Mouse (Mus musculus): Measurements from ENCODE around the gene Agxt.

DNA sequence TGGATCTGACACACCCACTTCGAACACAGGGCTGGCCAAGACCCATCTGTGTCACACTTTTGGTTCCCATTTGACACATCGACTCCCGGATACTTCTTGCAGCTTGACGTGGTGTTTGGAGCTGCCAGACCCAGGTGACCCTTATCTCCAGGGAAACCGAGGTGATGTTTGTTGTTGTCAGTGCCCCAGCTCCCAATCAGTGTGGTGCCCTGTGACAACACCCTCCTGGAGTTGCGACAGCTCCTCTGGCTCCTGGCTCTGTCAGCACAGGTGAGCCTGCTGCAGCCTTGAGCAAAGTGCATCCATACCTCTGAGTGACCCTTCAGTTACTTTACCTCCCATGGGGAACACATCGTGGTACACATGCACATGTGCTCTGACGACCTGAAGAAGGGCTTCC lies 2.4 kb upstream of the Agxt start:
- TF ChIP-seq CTCF (IDR thresholded peaks at IDR 0.05; ENCODE audit: low read depth) (no peak), EP300 (IDR thresholded peaks at IDR 0.05; ENCODE audit: low read depth) (no peak)
